In the genomic region with DNA sequence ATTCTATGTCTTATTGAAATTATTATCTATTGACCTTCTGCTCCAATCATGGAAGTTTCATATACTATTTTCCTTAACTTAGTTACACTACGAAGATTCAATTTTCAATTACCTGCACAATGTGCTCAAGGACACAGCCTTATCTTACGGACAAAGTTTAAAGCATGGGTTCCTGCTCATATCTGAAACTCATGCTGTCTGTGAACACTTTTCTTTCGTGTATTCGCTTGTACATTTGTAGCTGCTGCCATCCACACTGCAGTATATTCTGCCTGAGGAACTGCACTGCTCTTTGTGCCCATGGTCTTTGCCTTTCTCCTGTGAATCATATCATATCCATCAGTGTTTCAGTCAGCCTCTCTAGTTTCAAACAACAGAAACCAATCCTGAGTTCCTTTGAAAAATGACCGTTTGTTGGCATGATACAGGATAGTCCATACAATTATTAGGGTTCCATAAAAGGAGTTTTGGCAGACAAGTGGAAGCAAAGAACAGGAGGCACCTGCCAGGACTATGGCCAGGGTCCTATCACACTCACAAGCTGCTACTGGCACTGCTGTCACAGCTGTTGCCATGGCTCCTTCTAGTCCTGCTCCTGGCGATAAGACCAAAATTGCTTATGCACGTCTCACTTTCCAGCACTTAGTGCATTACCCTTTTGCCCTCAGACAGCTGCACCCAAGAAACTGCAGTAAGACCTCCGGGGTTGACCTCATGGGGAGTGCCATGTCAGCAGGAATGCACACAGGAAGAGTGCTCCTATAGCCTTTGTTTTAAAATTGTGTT, we compare ENCODE assay signal across 13 mouse cellular contexts.
DNase-seq lines count a peak whose midpoint lies in the region; ATAC-seq and TF ChIP-seq lines count a peak whose summit lies in the region.
"Had no signal": no experiment of that assay in that cellular context is flagged by ENCODE, and none has a peak within 500 bp of the region (broad histone marks: within the 10 kb centered on the region; RNA-seq: fewer than 3 reads in every experiment).

No protein-coding gene starts in this region.

- TF ChIP-seq CTCF in lung, embryonic 14.5 days (IDR thresholded peaks at IDR 0.05; ENCODE audit: low read depth), result no peak

- no peaks in the 10 kb centered on the region for H3K9me3 ChIP-seq in lung, embryonic 14.5 days (ENCODE audit: low read depth, low read length)
- H3K9me3 ChIP-seq in forebrain, embryonic 10.5 days, result no peaks in the 10 kb centered on the region
- H3K9me3 ChIP-seq: forebrain, embryonic 12.5 days had no signal

- H3K36me3 ChIP-seq in lung, embryonic 14.5 days (ENCODE audit: insufficient read depth), result no peaks in the 10 kb centered on the region
- H3K36me3 ChIP-seq in forebrain, embryonic 10.5 days (replicated peaks), result no peaks in the 10 kb centered on the region
- H3K36me3 ChIP-seq: forebrain, embryonic 12.5 days had no signal

- no peaks in the 10 kb centered on the region for H3K4me1 ChIP-seq in lung, embryonic 14.5 days (ENCODE audit: insufficient read depth)
- H3K4me1 ChIP-seq in forebrain, embryonic 10.5 days, result peaks cover 24% of the 10 kb centered on the region

- H3K27ac ChIP-seq in lung, embryonic 14.5 days (ENCODE audit: low read depth), result no peak overlapping the region
- no peak overlapping the region for H3K27ac ChIP-seq in forebrain, embryonic 10.5 days
- H3K27ac ChIP-seq: forebrain, embryonic 12.5 days; kidney, postnatal 0 days; macrophage had no signal

- WGBS in lung, embryonic 14.5 days, result 59% methylated on average over 8 of the region's 8 CpGs
- 85% methylated on average over 8 of the region's 8 CpGs for WGBS in forebrain, embryonic 10.5 days

- no peak overlapping the region for H3K4me2 ChIP-seq in lung, embryonic 14.5 days
- H3K4me2 ChIP-seq: forebrain, embryonic 12.5 days had no signal

- H3K27me3 ChIP-seq in lung, embryonic 14.5 days (ENCODE audit: insufficient read depth, low read length), result no peaks in the 10 kb centered on the region
- no peaks in the 10 kb centered on the region for H3K27me3 ChIP-seq in forebrain, embryonic 10.5 days (ENCODE audit: poor library complexity, severe bottlenecking)
- H3K27me3 ChIP-seq: forebrain, embryonic 12.5 days had no signal

- no peak for DNase-seq in lung, embryonic 14.5 days
- DNase-seq in lung, postnatal 36 days, result no peak
- DNase-seq in heart, adult 8-10 months (ENCODE audit: low spot score), result peak; percentile 35
- DNase-seq in heart, postnatal 4 days, result peak; percentile 47
- DNase-seq in yolk sac, embryonic 10.5 days (ENCODE audit: low spot score), result peak; percentile 7
- no peak for DNase-seq in forebrain, embryonic 10.5 days (ENCODE audit: extremely low spot score, low spot score)
- DNase-seq in cerebellum, postnatal 14 days, result no peak
- DNase-seq: adrenal gland, postnatal 25 days; cerebellum, adult 9-10 months had no signal

- ATAC-seq in lung, embryonic 14.5 days (ENCODE audit: insufficient read depth), result peak; percentile 31; the same call in 1 of the 2 replicates
- no peak for ATAC-seq in CD4-positive, CD25-positive, alpha-beta regulatory T cell, adult 4 months

- no peak overlapping the region for H3K9ac ChIP-seq in lung, embryonic 14.5 days
- H3K9ac ChIP-seq: forebrain, embryonic 12.5 days had no signal

- no peak overlapping the region for H3K4me3 ChIP-seq in lung, embryonic 14.5 days (ENCODE audit: low read depth, low read length)
- no peak overlapping the region for H3K4me3 ChIP-seq in forebrain, embryonic 10.5 days
- H3K4me3 ChIP-seq: forebrain, embryonic 12.5 days had no signal

Comparison
In these comparisons a context has a peak if more than half of its experiments do, and no peak if none do; other contexts are left out.
1. DNase-seq: peak in heart, adult 8-10 months (single experiment), heart, postnatal 4 days (single experiment) and yolk sac, embryonic 10.5 days (single experiment); none in lung, embryonic 14.5 days (single experiment), lung, postnatal 36 days (single experiment), forebrain, embryonic 10.5 days (single experiment) and cerebellum, postnatal 14 days (0 of 2).